ENCODE assay signal across 26 mouse cellular contexts in the genomic region with DNA sequence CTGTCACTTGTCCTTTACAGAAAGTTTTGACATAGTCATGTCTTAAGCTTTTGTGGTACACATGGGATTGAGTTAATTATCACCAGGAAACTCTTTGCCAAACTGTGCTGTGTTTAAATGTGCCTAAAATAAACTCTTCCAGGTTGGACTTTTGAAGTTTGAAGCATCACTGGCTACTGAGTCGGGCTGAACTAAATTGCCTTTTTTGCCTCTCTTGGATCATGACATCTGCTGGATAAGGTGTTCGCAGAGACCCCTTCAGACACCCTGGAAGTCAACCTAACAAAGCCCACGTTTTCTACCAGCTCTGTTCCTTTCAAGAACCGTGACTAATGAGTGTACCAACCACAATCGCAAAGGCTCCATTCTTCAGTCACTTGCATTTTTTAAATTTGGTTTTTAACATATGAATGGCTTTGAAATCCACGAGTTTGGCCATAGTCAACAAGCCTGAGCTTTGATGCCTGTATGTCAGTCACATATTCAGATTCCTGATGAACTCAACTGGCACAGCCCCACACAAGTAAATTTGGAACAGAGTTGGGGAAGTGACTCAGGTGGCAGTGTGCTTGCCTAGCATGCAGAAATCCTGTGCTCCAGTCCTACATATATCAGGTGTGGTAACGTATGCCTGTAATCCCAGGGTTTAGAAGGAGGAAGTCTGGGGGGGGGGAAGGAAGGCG. TPM values are rescaled to one million over a fixed set of nuclear protein-coding genes. Genes with fewer than 3 reads are reported as not detected.
DNase-seq lines count a peak whose midpoint lies in the region; ATAC-seq and TF ChIP-seq lines count a peak whose summit lies in the region.
"Had no signal": no experiment of that assay in that cellular context is flagged by ENCODE, and none has a peak within 500 bp of the region (broad histone marks: within the 10 kb centered on the region; RNA-seq: fewer than 3 reads in every experiment).

No protein-coding gene starts in this region.

- no peak for TF ChIP-seq CTCF in midbrain, postnatal 0 days (IDR thresholded peaks at IDR 0.05)
- TF ChIP-seq CTCF in Patski (IDR thresholded peaks at IDR 0.05): no peak

- DNase-seq in kidney, adult 11 months: peak; percentile 31
- no peak for DNase-seq in midbrain, embryonic 10.5 days (ENCODE audit: low spot score)
- no peak for DNase-seq in midbrain, postnatal 0 days (ENCODE audit: low spot score)
- DNase-seq in Patski (ENCODE audit: low read depth, low spot score): peak; percentile 41
- no peak for DNase-seq in ovary, adult 18-20 months (ENCODE audit: low spot score)
- no peak for DNase-seq in lung, postnatal 14 days
- DNase-seq: adrenal gland, postnatal 14 days; cerebellum, adult 8-10 months; cerebellum, postnatal 36 days; embryo, embryonic 11 days; gastrocnemius, postnatal 10 days; heart, postnatal 10 days had no signal

- in situ Hi-C loops in Patski (cut with MboI; ENCODE audit: low pct_unique_long_range_greater_than_20kb): no loop called here

- CTCF ChIA-PET in Patski (lab: Charles Lee): interaction anchor here (1.0 to 2.5 kb wide), 5 partner anchors 14 to 162 kb away, joined by 3 to 16 read pairs (median 5); partner anchors contain the start of gene Zfp639

- H3K36me3 ChIP-seq in kidney, embryonic 16.5 days (ENCODE audit: insufficient read depth, low read length): no peaks in the 10 kb centered on the region
- no peaks in the 10 kb centered on the region for H3K36me3 ChIP-seq in midbrain, embryonic 10.5 days
- no peaks in the 10 kb centered on the region for H3K36me3 ChIP-seq in midbrain, postnatal 0 days (ENCODE audit: insufficient read depth, low read length)
- H3K36me3 ChIP-seq: embryonic facial prominence, embryonic 13.5 days; heart, embryonic 12.5 days; hindbrain, embryonic 12.5 days; limb, embryonic 13.5 days; neural tube, embryonic 13.5 days had no signal

- no peaks in the 10 kb centered on the region for H3K4me1 ChIP-seq in kidney, embryonic 16.5 days (ENCODE audit: insufficient read depth, low read length)
- H3K4me1 ChIP-seq in midbrain, embryonic 10.5 days: peaks cover 25% of the 10 kb centered on the region
- H3K4me1 ChIP-seq in midbrain, postnatal 0 days (ENCODE audit: insufficient read depth, low read length): no peaks in the 10 kb centered on the region
- H3K4me1 ChIP-seq: limb, embryonic 13.5 days; neural tube, embryonic 13.5 days had no signal

- no peak overlapping the region for H3K27ac ChIP-seq in kidney, embryonic 16.5 days (ENCODE audit: low read length)
- H3K27ac ChIP-seq in midbrain, embryonic 10.5 days (replicated peaks): peak overlapping the region; percentile 76
- H3K27ac ChIP-seq in midbrain, postnatal 0 days (ENCODE audit: low read depth, low read length): no peak overlapping the region
- H3K27ac ChIP-seq: embryonic facial prominence, embryonic 13.5 days; forebrain, embryonic 13.5 days; kidney, postnatal 0 days; layer of hippocampus, adult 2 months; limb, embryonic 13.5 days; liver, embryonic 14.5 days; macrophage; neural tube, embryonic 13.5 days had no signal

- ATAC-seq in kidney, embryonic 16.5 days (ENCODE audit: low FRiP score, low TSS enrichment): no peak
- no peak for ATAC-seq in midbrain, postnatal 0 days (ENCODE audit: low FRiP score)
- ATAC-seq in Patski: no peak
- ATAC-seq: inflammation-experienced regulatory T-cells, adult 6 months had no signal

- H3K4me2 ChIP-seq in kidney, embryonic 16.5 days (replicated peaks; ENCODE audit: low read depth, low read length): no peak overlapping the region
- no peak overlapping the region for H3K4me2 ChIP-seq in midbrain, postnatal 0 days (ENCODE audit: low read depth, low read length, poor library complexity, severe bottlenecking)
- H3K4me2 ChIP-seq: embryonic facial prominence, embryonic 13.5 days; forebrain, embryonic 13.5 days; heart, embryonic 12.5 days; hindbrain, embryonic 12.5 days; limb, embryonic 13.5 days; neural tube, embryonic 13.5 days had no signal

- no peaks in the 10 kb centered on the region for H3K9me3 ChIP-seq in kidney, embryonic 16.5 days (ENCODE audit: low read length)
- H3K9me3 ChIP-seq in midbrain, embryonic 10.5 days (replicated peaks): no peaks in the 10 kb centered on the region
- H3K9me3 ChIP-seq in midbrain, postnatal 0 days (ENCODE audit: low read length): no peaks in the 10 kb centered on the region
- H3K9me3 ChIP-seq: embryonic facial prominence, embryonic 13.5 days; forebrain, embryonic 13.5 days; heart, embryonic 12.5 days; hindbrain, embryonic 12.5 days; limb, embryonic 13.5 days; neural tube, embryonic 13.5 days had no signal

- H3K9ac ChIP-seq in kidney, embryonic 16.5 days (replicated peaks; ENCODE audit: low read length): no peak overlapping the region
- H3K9ac ChIP-seq in midbrain, postnatal 0 days (replicated peaks; ENCODE audit: low read length, poor library complexity, severe bottlenecking): no peak overlapping the region
- H3K9ac ChIP-seq: embryonic facial prominence, embryonic 13.5 days; forebrain, embryonic 13.5 days; heart, embryonic 12.5 days; hindbrain, embryonic 12.5 days; limb, embryonic 13.5 days; liver, embryonic 14.5 days; neural tube, embryonic 13.5 days had no signal

- no peak overlapping the region for H3K4me3 ChIP-seq in kidney, embryonic 16.5 days (ENCODE audit: low read length)
- no peak overlapping the region for H3K4me3 ChIP-seq in midbrain, embryonic 10.5 days
- no peak overlapping the region for H3K4me3 ChIP-seq in midbrain, postnatal 0 days (ENCODE audit: low read depth, low read length)
- H3K4me3 ChIP-seq: embryonic facial prominence, embryonic 13.5 days; forebrain, embryonic 13.5 days; heart, embryonic 12.5 days; hindbrain, embryonic 12.5 days; layer of hippocampus, adult 2 months; limb, embryonic 13.5 days; myocyte; neural tube, embryonic 13.5 days had no signal

- POLR2A ChIA-PET in Patski (lab: Charles Lee): interaction anchor here (0.7 to 1.0 kb wide), 2 partner anchors 11 to 36 kb away, joined by 3 to 4 read pairs; no protein-coding TSS in a partner anchor

- WGBS in kidney, embryonic 16.5 days: 71% methylated on average over 8 of the region's 8 CpGs
- WGBS in midbrain, embryonic 10.5 days: 54% methylated on average over 8 of the region's 8 CpGs
- whole genome bisulfite sequencing in midbrain, postnatal 0 days: 31% methylated on average over 8 of the region's 8 CpGs

- no peaks in the 10 kb centered on the region for H3K27me3 ChIP-seq in kidney, embryonic 16.5 days (ENCODE audit: insufficient read depth, low read length)
- no peaks in the 10 kb centered on the region for H3K27me3 ChIP-seq in midbrain, embryonic 10.5 days (ENCODE audit: low read depth, poor library complexity, severe bottlenecking)
- no peaks in the 10 kb centered on the region for H3K27me3 ChIP-seq in midbrain, postnatal 0 days (ENCODE audit: insufficient read depth, low read length)
- no peaks in the 10 kb centered on the region for H3K27me3 ChIP-seq in Patski
- H3K27me3 ChIP-seq: embryonic facial prominence, embryonic 13.5 days; forebrain, embryonic 13.5 days; heart, embryonic 12.5 days; hindbrain, embryonic 12.5 days; limb, embryonic 13.5 days; neural tube, embryonic 13.5 days had no signal

RNA-seq across cellular contexts. Expression of gene Kcnmb3, which starts 3.2 kb away (rescaled TPM):
- 0.23 and 0.26 TPM in 2 replicates for polyA plus RNA-seq in kidney, embryonic 16.5 days (2015; fragmentation: Nextera tagmentation; extraction: Ambion mirVana)
- 0.07 TPM in 1 of 2 replicates, not detected in the other for polyA plus RNA-seq in midbrain, embryonic 10.5 days (2016; fragmentation: Nextera tagmentation; extraction: Ambion mirVana)
- 0.24 TPM in 1 of 2 replicates, not detected in the other for total RNA-seq in midbrain, postnatal 0 days (2014; rRNA removed)
- 0.09 and 0.12 TPM in 2 replicates for polyA plus RNA-seq in midbrain, postnatal 0 days (2015; fragmentation: Nextera tagmentation; extraction: Ambion mirVana)
- not detected for polyA plus RNA-seq in Patski (2021)
- total RNA-seq: granulocyte monocyte progenitor cell, adult 5-6 weeks had no signal
- polyA plus RNA-seq: embryonic facial prominence, embryonic 13.5 days; heart, embryonic 12.5 days; kidney, postnatal 0 days; liver, embryonic 14.5 days; macrophage; myocyte had no signal

RNA-seq across cellular contexts. Expression of gene Zfp639, which starts 14.8 kb away (rescaled TPM):
- 38.6 and 42.2 TPM in 2 replicates for polyA plus RNA-seq in kidney, embryonic 16.5 days (2015; fragmentation: Nextera tagmentation; extraction: Ambion mirVana)
- polyA plus RNA-seq in midbrain, embryonic 10.5 days (2016; fragmentation: Nextera tagmentation; extraction: Ambion mirVana): 40.3 and 43.7 TPM in 2 replicates
- total RNA-seq in midbrain, postnatal 0 days (2014; rRNA removed): 50.2 and 64.6 TPM in 2 replicates
- 40.6 and 43.5 TPM in 2 replicates for polyA plus RNA-seq in midbrain, postnatal 0 days (2015; fragmentation: Nextera tagmentation; extraction: Ambion mirVana)
- 69.7 TPM for polyA plus RNA-seq in Patski (2021)

RNA-seq across cellular contexts. Expression of gene Mfn1, which starts 34.0 kb away (rescaled TPM):
- polyA plus RNA-seq in kidney, embryonic 16.5 days (2015; fragmentation: Nextera tagmentation; extraction: Ambion mirVana): 35.2 and 37.6 TPM in 2 replicates
- polyA plus RNA-seq in midbrain, embryonic 10.5 days (2016; fragmentation: Nextera tagmentation; extraction: Ambion mirVana): 22.1 and 33.7 TPM in 2 replicates
- 27.5 and 37.8 TPM in 2 replicates for total RNA-seq in midbrain, postnatal 0 days (2014; rRNA removed)
- 29.9 and 39.4 TPM in 2 replicates for polyA plus RNA-seq in midbrain, postnatal 0 days (2015; fragmentation: Nextera tagmentation; extraction: Ambion mirVana)
- polyA plus RNA-seq in Patski (2021): 155 TPM

Comparison
In these comparisons a context has a peak if more than half of its experiments do, and no peak if none do; other contexts are left out.
1. DNase-seq: peak in kidney, adult 11 months (single experiment) and Patski (single experiment); none in midbrain, embryonic 10.5 days (single experiment), midbrain, postnatal 0 days (single experiment), ovary, adult 18-20 months (single experiment) and lung, postnatal 14 days (single experiment).